Mouse (Mus musculus) neural tube, embryonic 10.5 days (tissue): ENCODE measurements around the gene Jmjd1c.

Experiments
- DNase-seq: peaks from one replicate; pipeline ENCODE4 v3.0.0-alpha.2; 2017; ENCODE audit warnings: low spot score; ENCODE audit errors: extremely low spot score

Gene Jmjd1c

DNA sequence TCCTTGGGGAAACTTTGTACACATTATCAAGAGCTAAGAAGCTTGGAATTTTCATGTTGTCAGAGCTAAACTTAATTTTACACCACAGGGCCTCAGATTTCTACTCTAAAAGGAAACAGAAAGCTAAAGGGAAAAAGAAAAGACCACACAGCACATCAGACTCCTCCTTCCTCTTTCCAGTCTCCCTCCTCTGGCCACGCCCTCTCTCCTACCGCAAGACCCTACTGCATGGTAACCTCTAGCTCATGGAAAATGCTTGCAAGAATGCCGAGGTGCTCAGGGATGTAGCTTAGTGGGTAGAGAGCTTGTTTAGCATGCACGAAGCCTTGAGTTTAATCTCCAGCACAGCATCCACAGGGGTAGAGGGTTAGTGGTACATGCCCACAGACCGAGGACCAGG lies 24.0 kb upstream of the Jmjd1c start:
- DNase-seq, result no peak

DNA sequence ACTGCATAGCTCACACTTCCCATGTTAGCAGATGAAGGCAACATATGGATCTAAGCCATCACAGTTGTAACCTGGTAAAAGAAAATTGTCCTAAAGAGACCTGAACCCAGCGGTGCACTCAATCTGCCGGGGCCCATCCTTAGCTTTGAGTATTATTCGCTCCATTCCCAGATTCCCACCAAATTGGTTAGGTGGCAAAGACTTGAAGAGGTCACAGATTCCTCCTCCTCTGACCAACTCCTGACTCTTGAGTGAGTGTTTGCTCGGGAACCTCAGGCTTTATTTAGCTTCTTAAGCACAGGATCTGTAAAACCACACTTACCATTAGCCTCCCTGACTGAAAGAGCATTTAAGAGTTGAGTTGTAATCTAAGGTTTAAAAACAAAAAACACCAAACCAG lies 23.3 kb upstream of the Jmjd1c start:
- no peak for DNase-seq

DNA sequence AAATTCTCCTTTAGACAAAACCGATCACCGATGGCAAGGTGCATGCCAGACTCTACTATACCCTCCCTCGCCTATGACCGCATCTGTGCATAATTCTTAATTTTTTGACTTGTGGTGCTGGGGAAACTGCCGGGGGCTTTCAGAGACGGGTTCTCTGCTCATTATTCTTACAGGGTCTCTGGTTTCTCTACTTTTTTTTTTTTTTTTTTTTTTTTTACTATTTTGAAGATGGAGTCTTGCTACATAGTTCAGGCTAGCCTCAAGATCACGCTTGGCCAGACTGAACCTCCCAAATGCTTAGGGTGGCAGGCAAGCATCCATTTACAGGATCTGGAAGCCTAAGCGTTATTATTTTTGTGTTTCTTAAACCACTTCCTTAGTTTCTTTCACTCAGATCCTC lies 22.3 kb upstream of the Jmjd1c start:
- DNase-seq, result no peak

DNA sequence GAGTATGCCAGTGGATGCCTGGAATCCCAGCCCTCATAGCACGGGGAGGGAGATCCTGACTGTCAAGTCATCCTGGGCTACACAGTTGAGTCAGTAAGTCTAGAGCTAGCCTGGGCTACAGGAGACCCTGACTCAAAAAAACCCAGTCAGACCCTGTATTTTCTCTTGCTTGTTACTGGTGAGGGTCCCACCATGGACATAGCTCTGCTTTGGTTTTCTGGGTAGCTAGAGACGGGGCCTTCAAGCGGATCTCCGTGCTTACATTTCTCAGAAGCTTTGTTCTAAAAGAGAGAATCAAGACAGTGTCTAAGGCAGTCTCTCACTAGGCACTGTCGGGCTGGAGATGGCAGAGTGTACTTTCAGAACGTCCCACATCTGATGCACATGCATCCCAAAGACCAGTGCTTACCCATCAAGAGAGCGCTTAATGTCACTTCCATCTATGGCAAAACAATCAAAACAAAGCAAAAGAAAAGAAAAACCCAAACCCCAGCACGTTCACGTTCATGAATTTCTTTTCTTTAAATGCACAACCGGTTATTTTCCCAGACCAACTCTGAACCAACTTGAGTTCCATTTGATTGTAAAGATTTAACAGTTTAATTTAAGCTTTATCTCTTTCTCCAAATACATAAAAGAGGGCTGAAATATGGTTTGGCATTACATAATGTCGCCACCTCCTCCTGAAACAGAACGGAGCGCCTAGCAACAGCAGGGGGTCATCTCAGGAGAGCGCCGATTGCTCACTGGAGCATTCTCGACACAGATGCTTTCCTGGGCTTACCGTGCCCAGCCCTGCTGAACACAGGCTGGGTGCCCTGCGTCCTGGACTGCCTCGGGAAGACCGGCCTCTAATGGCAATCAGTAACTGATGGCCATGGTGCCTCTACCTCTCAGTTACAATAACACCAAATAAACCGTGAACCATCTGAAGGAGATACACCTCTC lies 19.7 kb upstream of the Jmjd1c start:
- DNase-seq, result no peak

DNA sequence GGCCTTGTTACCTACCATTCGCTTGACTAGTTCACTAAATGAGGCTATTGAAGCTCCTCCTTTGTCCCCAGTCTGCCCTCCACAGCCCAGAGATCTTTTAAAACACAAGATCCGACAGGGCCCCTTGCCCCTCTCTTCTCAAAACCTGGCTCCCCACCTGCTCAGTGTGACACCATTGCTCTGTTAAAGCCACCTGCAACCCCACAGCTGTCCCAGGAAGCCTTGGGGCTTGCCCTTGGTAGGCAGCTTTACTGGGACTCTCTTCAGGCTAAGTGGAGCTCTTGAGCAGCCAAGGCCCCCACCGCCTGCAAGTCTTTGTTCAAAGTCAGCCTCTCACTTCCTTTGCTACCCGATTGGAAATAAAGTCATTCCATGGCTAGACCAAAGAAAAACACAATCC lies 16.9 kb upstream of the Jmjd1c start:
- no peak for DNase-seq

DNA sequence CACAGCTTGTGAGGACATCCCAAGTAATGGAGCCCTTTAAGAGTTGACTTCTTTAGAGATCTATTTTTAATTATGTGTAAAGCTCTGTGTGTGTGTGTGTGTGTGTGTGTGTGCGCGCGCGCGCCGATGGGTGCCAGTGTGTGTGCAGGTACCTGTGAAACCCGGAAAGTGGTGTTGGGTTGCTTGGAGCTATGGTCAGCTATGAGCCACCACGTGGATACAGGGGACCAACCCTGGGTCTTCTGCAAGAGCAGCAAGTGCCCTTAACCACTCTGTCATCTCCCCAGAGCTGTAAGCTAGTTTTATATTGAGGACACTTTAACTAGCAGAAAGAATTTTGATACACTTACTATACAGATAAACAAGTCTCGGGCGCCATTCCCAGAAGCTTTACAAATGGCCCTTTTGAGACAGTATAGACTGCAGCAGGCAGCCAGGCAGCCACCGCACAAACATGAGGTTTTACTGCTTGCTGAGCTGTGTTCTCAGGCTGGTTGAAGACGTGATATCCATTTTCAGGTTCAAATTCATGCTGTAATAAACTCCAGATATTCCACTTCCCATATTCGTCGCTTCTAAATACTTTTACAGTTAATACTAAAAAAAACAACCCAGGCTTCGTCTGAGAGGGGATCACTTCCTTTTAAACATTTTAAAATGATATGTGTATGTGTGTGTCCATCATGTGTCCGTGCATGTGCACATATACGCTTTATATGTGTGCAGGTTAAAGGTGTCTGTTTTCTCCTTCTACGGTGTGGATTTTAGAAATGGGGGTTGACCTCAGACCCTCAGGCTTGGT lies 14.5 kb upstream of the Jmjd1c start:
- DNase-seq, result no peak

DNA sequence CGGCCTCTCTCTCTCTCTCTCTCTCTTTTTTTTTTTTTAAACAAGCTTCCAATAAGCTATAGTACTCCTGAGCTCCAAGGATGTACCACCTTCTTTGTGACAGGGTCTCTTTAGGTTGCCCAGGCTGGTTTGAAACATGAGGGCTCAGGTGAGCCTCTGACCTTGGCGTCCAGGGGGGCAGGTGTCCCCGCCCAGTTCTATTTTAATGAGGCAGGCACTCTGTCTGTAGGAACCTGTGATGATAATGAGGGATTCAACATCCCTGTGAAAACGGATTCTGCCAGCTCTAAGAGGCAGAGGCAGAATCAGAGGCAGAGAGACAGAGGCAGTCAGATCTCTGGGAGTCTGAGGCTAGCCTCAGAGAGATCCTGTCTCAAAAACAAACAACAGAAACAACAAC lies 13.4 kb upstream of the Jmjd1c start:
- DNase-seq, result no peak

DNA sequence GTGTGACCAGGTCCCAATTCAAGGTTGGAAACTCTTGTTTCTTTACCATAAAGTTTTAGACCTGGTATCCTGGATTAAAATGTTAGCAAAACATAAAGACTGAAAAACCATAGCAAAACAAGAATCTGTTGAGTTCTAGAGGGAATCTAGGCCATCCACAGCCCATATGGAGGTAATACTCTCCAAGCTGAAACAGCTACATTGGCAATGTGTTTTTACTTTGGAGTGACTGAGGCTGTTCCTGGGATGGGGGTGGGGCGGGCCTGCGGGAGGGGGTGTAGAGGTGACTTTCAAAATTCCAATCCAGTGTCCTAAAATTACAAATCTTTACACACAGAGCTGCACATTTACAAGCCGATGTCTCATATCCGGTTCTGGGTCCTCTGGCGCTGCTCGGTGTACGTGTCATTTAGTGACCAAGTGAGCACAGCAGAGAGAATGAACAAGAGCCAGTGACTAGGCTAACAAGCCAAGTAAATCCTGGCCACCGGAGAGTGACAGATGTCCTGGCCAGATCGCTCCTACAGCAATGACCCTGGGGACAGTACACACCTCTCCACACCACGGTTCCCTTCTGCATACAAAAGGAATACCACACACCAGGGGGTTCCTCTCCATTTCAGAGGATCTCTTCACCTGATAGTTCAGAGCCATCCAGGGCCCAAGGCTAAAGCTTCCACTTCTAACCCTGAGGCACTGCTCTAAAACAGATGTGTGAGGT lies 12.3 kb upstream of the Jmjd1c start:
- no peak for DNase-seq

DNA sequence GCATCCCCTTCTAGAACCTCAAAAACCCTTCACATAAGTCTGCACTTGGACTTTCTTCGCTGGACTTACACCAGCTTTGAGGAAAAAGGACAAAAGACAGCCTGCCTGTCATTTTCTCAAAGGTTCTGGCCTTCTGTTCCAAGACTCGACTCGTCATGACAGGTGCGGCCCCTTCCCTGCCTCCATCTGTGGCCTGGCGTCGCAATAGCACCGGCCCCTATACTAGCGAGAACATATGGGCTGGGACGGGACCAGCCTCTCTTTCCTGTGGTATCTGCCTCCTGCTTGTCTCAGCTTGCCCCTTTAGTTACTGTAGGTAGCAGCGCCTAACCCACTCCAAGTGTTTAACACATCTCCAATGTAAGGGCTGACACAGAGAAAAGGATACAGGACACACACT lies 10.8 kb upstream of the Jmjd1c start:
- DNase-seq, result no peak

DNA sequence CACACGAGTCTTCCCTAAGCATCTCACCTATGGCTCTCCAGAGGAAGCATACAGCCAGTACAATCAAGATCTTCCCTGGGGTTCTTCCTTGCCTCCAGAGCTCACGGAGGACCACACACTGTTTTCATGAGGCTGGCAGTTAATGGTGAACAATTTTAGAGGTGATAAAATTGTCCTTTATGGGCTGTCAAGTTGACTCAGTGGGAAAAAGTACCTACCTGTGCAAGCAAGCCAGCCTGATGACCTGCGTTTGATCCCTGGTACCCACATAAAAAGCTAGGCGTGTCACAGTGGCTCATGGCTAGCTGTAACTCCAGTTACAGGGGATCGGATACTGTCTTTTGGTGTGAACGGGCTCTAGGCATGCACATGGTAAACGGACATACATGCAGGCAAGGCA lies 10.0 kb upstream of the Jmjd1c start:
- DNase-seq, result no peak

DNA sequence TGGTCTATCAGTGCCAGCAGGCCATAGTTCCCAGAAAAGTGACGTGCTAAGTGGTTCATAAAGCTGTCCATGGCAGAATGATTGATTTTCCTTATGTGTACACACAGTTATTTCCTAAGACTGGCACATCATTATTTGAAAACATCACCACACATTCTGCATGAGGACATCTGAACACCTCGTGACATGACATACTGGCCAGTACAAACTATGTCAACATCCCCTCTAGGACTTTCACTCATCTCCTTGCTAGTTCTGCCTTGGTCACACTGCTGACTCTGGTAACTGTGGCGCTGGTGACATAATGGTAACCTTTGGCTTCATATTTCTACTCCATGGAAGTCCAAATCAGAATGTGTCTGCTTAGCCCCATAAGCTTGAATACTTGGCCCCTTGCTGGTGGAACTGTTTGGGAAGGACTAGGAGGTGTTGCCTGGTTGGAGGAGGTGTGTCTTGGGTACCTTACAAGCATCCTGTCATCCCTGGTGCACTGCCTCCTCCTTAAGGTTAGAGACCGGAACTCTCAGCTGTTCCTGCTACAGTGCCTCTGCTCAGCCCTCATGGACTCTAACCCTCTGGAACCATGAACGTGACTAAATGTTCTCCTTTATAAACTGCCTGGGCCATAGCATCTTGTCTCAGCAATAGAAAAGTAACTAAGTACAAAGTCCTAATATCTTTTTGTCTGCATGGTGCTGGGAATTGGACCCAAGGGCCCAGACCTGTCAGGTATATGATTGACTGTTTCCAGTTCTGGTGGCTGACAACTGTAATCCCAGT lies 8.3 kb upstream of the Jmjd1c start:
- no peak for DNase-seq

DNA sequence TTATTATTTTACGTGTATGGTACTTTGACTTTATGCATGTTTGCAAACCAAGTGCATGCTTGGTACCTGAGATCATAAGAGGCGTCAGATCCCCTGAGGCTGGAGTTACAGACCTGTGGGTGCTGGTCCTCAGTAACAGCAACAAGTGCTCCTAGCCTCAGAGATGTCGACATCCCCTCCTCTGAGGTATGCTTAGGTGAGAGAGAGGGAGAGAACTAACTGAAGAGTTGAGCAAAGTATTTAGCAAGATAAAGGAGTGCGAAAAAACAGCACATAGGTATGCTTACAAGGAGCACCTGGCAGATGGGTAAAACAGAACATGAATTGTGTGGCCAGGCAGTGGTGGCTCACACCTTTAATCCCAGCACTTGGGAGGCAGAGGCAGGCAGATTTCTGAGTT lies 5.3 kb upstream of the Jmjd1c start:
- no peak for DNase-seq

DNA sequence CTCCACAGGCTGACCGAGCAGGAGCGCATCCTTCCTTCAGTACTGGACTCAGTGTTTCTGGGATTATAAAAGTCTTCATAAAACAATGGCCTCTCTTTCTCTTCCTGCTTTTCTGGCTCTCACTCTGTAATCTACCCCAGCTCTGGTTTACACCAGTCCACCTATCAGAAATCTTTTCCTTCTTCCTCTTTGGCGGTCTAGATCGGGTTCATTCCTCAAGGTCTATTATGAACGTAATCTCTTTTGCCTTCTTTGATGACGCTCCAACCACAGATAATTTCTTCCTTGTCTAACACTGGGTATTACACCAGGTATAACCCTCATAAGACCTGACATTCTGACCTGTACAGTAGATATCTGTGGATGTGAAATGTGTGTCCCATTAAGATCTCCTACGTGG lies 1.0 kb upstream of the Jmjd1c start:
- no peak for DNase-seq

DNA sequence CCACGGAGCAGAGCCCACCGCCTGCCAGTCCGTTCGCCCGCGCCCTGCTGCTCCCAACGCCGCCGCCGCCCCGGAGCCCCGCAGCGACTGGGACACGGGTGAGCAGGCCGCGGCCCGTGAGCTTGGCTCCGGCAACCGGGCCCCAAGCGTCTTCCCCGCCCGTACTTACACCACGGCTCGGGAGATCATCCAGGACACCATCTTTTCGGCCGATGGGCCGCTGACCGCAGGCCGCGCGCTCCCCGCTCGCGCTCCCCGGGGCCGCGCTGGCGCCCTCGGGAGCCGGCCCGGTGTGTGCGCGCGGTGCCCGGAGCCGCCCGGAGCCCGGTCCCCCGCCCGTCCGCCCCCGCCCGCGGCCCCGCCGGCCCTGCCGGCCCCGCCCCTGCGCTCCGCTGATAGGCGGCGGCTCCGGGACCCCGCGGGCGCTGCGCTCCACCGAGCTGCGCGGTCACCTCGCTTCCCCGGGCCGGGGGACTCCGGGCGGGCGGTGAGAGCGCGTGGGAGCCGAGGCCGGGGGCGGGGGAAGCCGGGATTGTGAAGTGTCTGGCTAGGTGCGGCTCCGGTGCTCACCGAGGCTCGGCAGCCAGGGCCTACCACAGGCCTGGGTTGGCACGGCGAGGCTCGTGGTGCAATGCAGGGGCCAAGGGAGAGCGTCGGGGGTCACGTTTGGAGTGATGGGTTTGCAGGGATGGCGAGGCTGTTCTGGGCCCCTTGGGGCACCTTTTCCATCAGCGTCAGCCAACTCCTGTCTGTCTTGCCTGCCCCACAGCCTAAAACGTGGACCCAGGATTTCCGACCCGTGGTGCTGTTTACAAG lies 904 bp downstream of the Jmjd1c start, which contains the start of gene Reep3:
Gene Reep3, minus strand, starts transcription at position 325 of the 816 bp plus-strand sequence.
- DNase-seq, result peak; percentile 81

DNA sequence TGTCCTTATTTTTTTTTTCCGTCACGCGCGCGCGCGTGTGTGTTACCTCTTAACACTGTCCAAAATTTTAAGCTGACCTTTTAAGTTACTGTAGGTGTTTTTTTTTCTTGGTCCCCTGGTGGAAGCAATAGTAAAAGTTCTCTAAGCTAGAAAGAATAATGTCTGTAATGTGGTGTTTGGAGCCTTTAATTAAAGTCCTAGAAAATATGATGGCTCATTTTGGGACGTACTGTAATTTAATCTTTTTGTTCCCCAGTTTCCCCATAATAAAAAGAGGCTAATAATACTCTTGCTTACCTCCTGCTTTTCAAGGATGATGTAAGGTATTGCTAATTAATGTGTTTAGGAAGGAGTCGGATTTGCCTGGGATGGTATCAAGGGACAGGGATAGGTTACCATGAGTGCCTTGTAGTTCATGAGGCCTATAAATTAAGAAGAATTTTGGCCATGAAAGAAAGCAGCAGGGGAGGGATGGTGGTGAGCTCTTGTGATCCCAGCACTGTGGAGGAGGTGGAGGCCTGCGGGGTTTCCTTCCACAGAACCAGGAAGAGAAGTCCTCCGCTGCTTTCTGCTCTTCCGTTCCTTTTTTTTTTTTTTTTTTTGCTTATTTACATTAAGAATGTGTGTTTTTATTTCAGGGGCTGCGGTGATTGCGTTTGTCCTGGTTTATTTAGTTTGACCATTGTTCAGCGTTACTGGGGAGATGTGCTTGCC lies 1.7 kb downstream of the Jmjd1c start:
- no peak for DNase-seq

DNA sequence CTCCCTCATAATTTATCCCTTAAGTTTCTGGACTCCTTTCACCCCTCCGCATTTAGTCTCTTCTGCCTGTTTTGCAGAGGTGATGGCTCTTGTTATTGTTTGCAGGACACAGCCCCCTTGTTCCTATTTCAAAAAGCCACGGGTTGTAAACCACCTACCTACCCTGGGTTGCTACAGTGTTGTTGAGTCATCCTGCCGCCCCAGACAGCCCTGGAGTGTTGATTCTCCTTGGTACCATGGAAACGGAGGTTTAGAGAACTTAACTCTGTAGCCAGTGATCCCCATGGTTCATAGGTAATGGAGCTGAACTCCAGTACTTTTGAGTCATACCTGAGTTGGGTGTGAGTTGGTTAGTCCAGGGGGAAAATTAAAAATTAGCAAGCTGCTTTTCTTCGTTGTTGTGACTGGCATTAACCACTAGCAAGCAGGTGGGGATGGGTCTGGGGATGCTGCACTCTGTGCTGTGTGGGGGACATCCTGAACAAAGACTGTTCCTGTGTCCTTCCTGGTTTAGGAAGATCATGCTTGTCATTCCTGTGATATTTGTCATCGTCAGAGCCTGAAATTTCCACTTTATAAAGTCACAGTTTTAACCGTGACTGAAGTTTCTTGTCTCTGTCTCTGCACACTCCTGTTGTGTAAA lies 2.6 kb downstream of the Jmjd1c start:
- DNase-seq, result no peak

DNA sequence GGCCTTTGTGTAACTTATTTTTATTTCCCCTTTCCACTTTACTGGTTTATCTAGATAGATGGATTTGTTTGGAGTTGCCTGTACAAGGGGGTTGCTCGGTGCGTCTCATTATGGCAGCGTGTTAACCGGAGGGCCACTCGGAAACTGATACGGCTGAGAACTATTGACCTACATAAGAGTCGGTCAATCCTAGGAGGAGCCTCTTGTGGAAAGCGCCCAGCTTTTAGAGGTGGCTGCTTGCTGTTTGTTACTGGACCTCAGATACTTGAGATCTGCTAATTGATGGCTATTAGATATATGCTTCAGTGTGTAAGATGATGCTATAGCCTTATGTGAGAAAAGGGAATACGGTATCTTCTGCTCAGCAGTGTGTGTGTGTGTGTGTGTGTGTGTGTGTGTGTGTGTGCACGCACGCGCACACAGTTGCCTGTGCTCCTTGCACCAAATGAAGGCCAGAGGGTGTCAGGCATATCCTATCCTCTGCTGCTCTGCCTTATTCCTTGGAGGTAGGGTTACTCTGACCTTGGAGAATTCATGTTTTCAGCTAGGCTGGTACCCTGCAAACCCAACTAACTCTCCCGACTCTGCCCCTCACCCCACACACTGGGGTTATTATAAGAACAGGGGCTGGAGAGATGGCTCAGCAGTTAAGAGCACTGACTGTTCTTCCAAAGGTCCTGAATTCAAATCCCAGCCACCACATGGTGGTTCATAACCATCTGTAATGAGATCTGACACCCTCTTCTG lies 3.4 kb downstream of the Jmjd1c start:
- no peak for DNase-seq

DNA sequence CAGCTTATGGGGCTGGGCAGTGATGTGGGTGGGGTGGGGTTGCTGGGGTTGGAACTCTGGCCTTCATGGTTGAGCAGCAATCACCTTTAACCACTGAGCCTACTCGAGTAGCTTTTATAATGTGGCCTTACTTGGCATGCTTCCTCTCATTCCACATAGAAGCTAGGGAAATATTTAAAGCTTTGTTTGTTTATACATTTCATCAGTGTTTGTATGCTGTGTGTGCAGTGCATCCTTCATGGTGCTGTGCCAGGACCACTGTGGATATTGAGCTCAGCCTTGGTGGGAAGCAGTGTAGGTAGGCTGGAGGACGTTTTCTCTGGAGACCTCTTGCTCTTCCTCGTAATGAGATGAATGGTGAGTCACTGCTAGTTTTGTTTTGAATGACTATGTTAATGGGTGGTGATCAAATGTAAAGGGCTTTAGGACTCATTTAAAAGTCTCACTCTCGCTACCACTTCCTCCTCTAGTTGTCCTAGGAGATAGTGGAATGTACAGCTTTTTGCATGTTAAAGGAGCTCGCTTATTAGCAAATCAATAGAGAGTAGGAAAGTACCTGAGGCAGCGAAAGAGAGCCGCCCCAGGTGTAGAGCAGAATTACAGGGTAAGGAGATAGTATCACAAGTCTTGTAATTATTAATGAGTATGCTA lies 4.2 kb downstream of the Jmjd1c start:
- DNase-seq, result no peak
